Mouse (Mus musculus) stomach, postnatal 0 days (tissue): Measurements from ENCODE around the gene Cept1.

ENCODE experiments used
- CTCF ChIP-seq: IDR thresholded peaks from 2 replicates; pipeline ENCODE4 v1.5.1; 2016; ENCODE audit warnings: antibody characterized with exemption, low read depth, mild to moderate bottlenecking, moderate library complexity
- EP300 ChIP-seq: optimal IDR thresholded peaks from 2 replicates; pipeline ENCODE3; 2016; ENCODE audit warnings: antibody characterized with exemption

- TF ChIP-seq CTCF (no peak), EP300 (no peak)
These were observed 90.2 kb downstream of the Cept1 start for GRCm38 (mm10) chr3:106457298-106457869.
